Mouse (Mus musculus): ENCODE results near the gene Prpsap1. TPM values are rescaled to one million over a fixed set of nuclear protein-coding genes. Genes with fewer than 3 reads are reported as not detected.

The Prpsap1 gene
- 191 and 206 TPM in 2 replicates for polyA plus RNA-seq (2014; fragmentation: Nextera tagmentation; extraction: Ambion mirVana)

DNA sequence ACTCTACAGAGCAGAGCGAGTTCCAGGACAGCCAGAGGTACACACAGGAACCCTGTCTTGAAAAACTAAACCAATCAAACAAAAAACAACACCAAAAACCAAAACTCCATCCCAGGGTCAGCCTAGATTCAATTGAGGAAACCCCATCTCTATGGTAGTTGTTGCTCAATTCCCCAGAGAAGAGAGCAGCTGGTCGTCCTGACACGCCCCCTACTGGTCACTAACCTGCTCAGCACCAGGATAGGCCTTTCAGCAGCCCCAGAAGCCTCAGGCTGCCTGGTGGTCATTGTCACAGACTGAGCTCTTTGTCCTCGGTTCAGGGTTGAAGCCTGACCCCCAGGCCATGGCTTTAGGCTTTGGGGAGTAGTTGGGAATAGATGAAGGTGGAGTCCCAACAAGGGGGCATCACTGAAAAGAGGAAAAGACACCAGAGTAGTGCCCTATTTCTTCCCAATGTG lies at the start of gene Prpsap1:
Gene Prpsap1 (minus strand): TSS at position 408 of the 458 bp plus-strand sequence.
- Histone ChIP-seq H3K4me1 (ENCODE audit: insufficient read depth) (peaks cover 9% of the 10 kb centered on the region), H3K27me3 (ENCODE audit: insufficient read depth, low read length) (no peaks in the 10 kb centered on the region), H3K4me3 (ENCODE audit: low read depth, low read length) (0 out of 2 replicates have a peak within 1 kb of the TSS, but pooled peaks have one; percentile 5), H3K27ac (ENCODE audit: low read depth) (peak within 1 kb of the TSS; percentile 91), H3K4me2 (peak within 1 kb of the TSS; percentile 19; the same call in 1 of the 2 replicates), H3K9ac (no peak within 1 kb of the TSS), H3K36me3 (ENCODE audit: insufficient read depth) (no peaks in the 10 kb centered on the region), H3K9me3 (ENCODE audit: low read depth, low read length) (no peaks in the 10 kb centered on the region)
- no peak for ATAC-seq (ENCODE audit: insufficient read depth)
- 28% methylated on average over 4 of the region's 4 CpGs for WGBS
- peak; percentile 79 for TF ChIP-seq CTCF (IDR thresholded peaks at IDR 0.05; ENCODE audit: low read depth)
- DNase-seq: peak; percentile 81

DNA sequence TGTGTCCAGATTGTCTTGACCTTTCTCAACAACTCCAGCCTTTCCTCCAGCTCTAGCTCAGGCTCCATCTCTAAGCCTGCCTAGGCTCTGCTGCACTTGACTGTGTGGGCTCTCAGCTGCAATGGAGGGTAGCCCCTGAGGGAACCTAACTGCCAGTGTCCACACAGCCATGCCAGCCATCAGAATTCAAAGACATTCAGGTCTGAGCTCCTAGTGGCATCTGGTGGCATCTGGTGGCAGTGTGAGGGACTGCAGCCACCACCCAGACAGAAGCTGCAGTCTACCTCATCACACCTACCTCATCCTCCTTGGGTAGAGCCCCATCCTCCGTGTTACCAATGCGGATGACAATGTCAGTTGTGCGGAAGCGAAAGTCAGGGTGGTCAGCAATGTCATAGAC lies 49.1 kb upstream of the Prpsap1 start:
- Histone ChIP-seq H3K36me3 (ENCODE audit: insufficient read depth) (peaks cover 91% of the 10 kb centered on the region), H3K9ac (no peak overlapping the region), H3K27ac (ENCODE audit: low read depth) (no peak overlapping the region), H3K4me1 (ENCODE audit: insufficient read depth) (no peaks in the 10 kb centered on the region), H3K27me3 (ENCODE audit: insufficient read depth, low read length) (no peaks in the 10 kb centered on the region), H3K9me3 (ENCODE audit: low read depth, low read length) (no peaks in the 10 kb centered on the region), H3K4me3 (ENCODE audit: low read depth, low read length) (no peak overlapping the region), H3K4me2 (no peak overlapping the region)
- WGBS: 69% methylated on average over 4 of the region's 4 CpGs
- DNase-seq: peak; percentile 64
- TF ChIP-seq CTCF (IDR thresholded peaks at IDR 0.05; ENCODE audit: low read depth): peak; percentile 81
- no peak for ATAC-seq (ENCODE audit: insufficient read depth)

- Histone ChIP-seq H3K9me3 (ENCODE audit: low read depth, low read length) (no peaks in the 10 kb centered on the region), H3K27ac (ENCODE audit: low read depth) (no peak overlapping the region), H3K4me1 (ENCODE audit: insufficient read depth) (no peaks in the 10 kb centered on the region), H3K36me3 (ENCODE audit: insufficient read depth) (peaks cover 83% of the 10 kb centered on the region), H3K27me3 (ENCODE audit: insufficient read depth, low read length) (no peaks in the 10 kb centered on the region), H3K4me3 (ENCODE audit: low read depth, low read length) (no peak overlapping the region), H3K4me2 (no peak overlapping the region), H3K9ac (no peak overlapping the region)
- no peak for TF ChIP-seq CTCF (IDR thresholded peaks at IDR 0.05; ENCODE audit: low read depth)
- 92% methylated on average over 11 of the region's 11 CpGs for WGBS
- no peak for DNase-seq
- ATAC-seq (ENCODE audit: insufficient read depth): no peak
Measured at GRCm38 (mm10) chr11:116541183-116541582, 47.2 kb upstream of the Prpsap1 start.

DNA sequence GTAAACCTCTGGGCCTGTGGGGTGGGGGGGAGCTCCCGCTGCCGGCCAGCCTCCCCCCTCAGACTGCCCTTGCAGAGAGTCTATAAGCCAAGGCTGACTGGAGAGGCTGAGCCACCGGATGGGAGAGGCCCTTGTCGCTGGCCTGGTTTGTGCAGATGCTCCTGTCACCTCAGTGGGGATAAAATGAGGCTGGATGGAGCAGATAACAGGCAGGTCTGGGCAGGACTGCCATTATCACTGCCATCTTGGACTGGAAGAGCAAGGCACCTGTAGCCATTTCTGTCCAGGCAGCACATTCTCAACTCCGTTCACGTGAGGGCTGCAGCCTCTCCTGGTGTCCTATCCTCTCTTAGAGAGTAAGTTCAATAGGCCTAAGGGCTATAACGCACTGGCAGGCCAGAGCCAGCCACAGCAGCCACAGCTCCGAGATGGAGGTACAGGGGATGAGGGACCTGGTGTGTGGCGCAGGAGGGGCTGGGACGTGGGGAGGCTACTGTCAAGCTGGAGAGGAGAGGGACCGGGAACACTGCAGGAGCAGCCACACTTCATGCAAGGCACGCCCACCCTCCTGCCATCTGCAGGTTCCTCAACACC lies 44.2 kb upstream of the Prpsap1 start:
- ATAC-seq (ENCODE audit: insufficient read depth) (no peak), DNase-seq (no peak)
- peaks cover 7% of the 10 kb centered on the region; the same call in 1 of the 2 replicates for H3K4me1 ChIP-seq (ENCODE audit: insufficient read depth)
- no peak overlapping the region for H3K4me2 ChIP-seq
- no peaks in the 10 kb centered on the region for H3K9me3 ChIP-seq (ENCODE audit: low read depth, low read length)
- H3K27ac ChIP-seq (ENCODE audit: low read depth): 0 out of 2 replicates have a peak overlapping the region, but pooled peaks have one; percentile 4
- no peak overlapping the region for H3K9ac ChIP-seq
- H3K36me3 ChIP-seq (ENCODE audit: insufficient read depth): peaks cover 54% of the 10 kb centered on the region
- WGBS: 83% methylated on average over 12 of the region's 12 CpGs
- H3K27me3 ChIP-seq (ENCODE audit: insufficient read depth, low read length): peaks cover 7% of the 10 kb centered on the region
- no peak for TF ChIP-seq CTCF (IDR thresholded peaks at IDR 0.05; ENCODE audit: low read depth)
- no peak overlapping the region for H3K4me3 ChIP-seq (ENCODE audit: low read depth, low read length)

- Histone ChIP-seq H3K4me1 (ENCODE audit: insufficient read depth) (peaks cover 7% of the 10 kb centered on the region; the same call in 1 of the 2 replicates), H3K36me3 (ENCODE audit: insufficient read depth) (peaks cover 45% of the 10 kb centered on the region), H3K27ac (ENCODE audit: low read depth) (no peak overlapping the region), H3K27me3 (ENCODE audit: insufficient read depth, low read length) (peaks cover 16% of the 10 kb centered on the region), H3K9ac (no peak overlapping the region), H3K4me3 (ENCODE audit: low read depth, low read length) (no peak overlapping the region), H3K4me2 (no peak overlapping the region), H3K9me3 (ENCODE audit: low read depth, low read length) (no peaks in the 10 kb centered on the region)
- no peak for DNase-seq
- no peak for TF ChIP-seq CTCF (IDR thresholded peaks at IDR 0.05; ENCODE audit: low read depth)
- WGBS: 58% methylated on average over 5 of the region's 5 CpGs
- ATAC-seq (ENCODE audit: insufficient read depth): no peak
Measured at GRCm38 (mm10) chr11:116537388-116537787, 43.4 kb upstream of the Prpsap1 start.

GRCm38 (mm10) chr11:116536685-116537084 lies 42.7 kb upstream of the Prpsap1 start:
- H3K36me3 ChIP-seq (ENCODE audit: insufficient read depth): peaks cover 39% of the 10 kb centered on the region
- no peak for TF ChIP-seq CTCF (IDR thresholded peaks at IDR 0.05; ENCODE audit: low read depth)
- DNase-seq (no peak), ATAC-seq (ENCODE audit: insufficient read depth) (no peak)
- 89% methylated on average over 7 of the region's 7 CpGs for WGBS
- H3K4me2 ChIP-seq: no peak overlapping the region
- no peak overlapping the region for H3K27ac ChIP-seq (ENCODE audit: low read depth)
- H3K4me1 ChIP-seq (ENCODE audit: insufficient read depth): peaks cover 10% of the 10 kb centered on the region; the same call in 1 of the 2 replicates
- no peaks in the 10 kb centered on the region for H3K9me3 ChIP-seq (ENCODE audit: low read depth, low read length)
- H3K9ac ChIP-seq: no peak overlapping the region
- H3K4me3 ChIP-seq (ENCODE audit: low read depth, low read length): no peak overlapping the region
- peaks cover 23% of the 10 kb centered on the region for H3K27me3 ChIP-seq (ENCODE audit: insufficient read depth, low read length)

DNA sequence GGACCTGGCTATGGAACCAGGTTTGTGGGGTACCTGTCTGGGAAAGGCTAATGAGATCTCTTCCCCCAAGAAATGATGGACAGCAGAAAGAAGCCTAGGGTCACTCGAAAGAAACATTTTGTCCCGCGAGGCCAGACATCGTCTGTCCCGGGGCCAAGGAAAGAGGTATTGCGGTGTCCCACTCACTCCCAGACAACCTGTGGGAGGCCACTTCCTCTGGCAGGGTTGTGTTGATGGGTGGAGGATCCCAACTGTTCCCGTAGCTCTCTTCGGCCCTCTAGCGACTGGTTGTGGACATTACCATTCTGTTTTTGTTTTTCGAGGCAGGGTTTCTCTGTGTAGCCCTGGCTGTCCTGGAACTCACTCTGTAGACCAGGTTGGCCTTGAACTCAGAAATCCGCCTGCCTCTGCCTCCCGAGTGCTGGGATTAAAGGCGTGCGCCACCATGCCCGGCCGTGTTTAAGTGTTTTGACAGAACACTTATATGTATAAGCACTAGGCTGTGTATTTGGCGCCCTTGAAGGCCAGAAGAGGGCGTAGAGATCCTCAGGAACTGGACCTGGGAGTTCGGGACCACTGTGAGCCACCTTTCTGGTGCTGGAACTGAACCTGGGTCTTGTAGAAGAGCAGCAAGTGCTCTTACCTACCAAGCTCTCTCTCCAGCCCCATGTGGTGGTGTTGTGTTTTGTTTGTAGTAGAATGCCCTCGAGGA lies 40.3 kb upstream of the Prpsap1 start:
- Histone ChIP-seq H3K27me3 (ENCODE audit: insufficient read depth, low read length) (peaks cover 40% of the 10 kb centered on the region), H3K4me3 (ENCODE audit: low read depth, low read length) (peak overlapping the region; percentile 55), H3K4me2 (peak overlapping the region; percentile 99), H3K9me3 (ENCODE audit: low read depth, low read length) (no peaks in the 10 kb centered on the region), H3K36me3 (ENCODE audit: insufficient read depth) (peaks cover 16% of the 10 kb centered on the region), H3K27ac (ENCODE audit: low read depth) (0 out of 2 replicates have a peak overlapping the region, but pooled peaks have one; percentile 10), H3K4me1 (ENCODE audit: insufficient read depth) (peaks cover 13% of the 10 kb centered on the region), H3K9ac (peak overlapping the region; percentile 58; the same call in 1 of the 2 replicates)
- TF ChIP-seq CTCF (IDR thresholded peaks at IDR 0.05; ENCODE audit: low read depth): peak; percentile 87
- ATAC-seq (ENCODE audit: insufficient read depth): peak; percentile 57
- peak; percentile 91 for DNase-seq
- WGBS: 16% methylated on average over 20 of the region's 20 CpGs
